Comparison of ENCODE assay signal across 18 mouse cellular contexts in the genomic region with DNA sequence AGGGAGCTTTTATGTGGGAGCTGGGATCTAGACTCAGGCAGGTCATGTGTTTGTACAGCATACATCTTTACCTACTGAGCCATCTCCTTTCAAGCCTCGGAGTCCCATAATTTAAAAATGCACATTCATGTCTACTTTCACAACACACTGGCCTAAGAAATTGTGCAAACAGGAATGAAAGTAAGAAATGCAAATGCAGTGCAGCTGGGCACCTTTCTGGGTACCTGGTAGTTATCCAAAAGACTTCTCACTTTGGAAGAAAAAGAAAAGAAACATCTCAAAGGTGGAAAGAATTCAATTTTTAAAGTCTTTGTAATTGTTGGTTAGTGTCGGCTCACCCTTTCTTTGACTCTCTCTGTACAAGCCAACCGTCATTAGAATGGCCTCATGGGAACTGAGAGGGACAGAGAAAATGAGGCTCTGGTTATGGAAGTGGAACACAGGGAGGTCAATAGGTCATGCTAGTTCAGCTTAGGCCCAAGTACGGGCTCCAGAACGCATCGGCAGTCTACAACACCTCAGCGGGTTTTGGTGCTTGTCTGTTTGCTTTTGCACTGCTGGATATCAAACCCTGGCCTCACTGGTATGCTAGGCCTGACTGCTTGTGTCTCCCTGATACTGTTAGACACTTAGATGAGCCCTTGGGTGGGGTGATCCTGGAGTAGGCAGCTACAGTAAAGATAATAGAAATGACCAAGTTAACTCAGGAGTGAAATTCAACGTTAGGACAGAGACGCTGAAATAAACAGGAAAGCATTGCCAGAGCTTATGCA. TPM values are rescaled to one million over a fixed set of nuclear protein-coding genes. Genes with fewer than 3 reads are reported as not detected.
DNase-seq lines count a peak whose midpoint lies in the region; ATAC-seq and TF ChIP-seq lines count a peak whose summit lies in the region.
"Had no signal": no experiment of that assay in that cellular context is flagged by ENCODE, and none has a peak within 500 bp of the region (broad histone marks: within the 10 kb centered on the region; RNA-seq: fewer than 3 reads in every experiment).

No protein-coding gene starts in this region.

- TF ChIP-seq POLR2A in bone marrow, adult 2 months (IDR thresholded peaks at IDR 0.05; ENCODE audit: borderline replicate concordance, control insufficient read depth, low read depth, low read length): no peak

- no peak overlapping the region; the same call in 1 of the 2 replicates for H3K9ac ChIP-seq in liver, embryonic 11.5 days (ENCODE audit: low read depth, low read length)
- H3K9ac ChIP-seq: forebrain, embryonic 15.5 days; heart, embryonic 15.5 days; midbrain, embryonic 12.5 days had no signal

- peak; percentile 24 for DNase-seq in c-Kit-positive CD71-positive TER-119-negative erythroid progenitor cells, embryonic 14.5 days (ENCODE audit: low read depth)
- DNase-seq in liver, embryonic 11.5 days (ENCODE audit: low spot score): no peak
- DNase-seq in cerebellum, adult 18-20 months: no peak
- no peak for DNase-seq in kidney, postnatal 4 days
- DNase-seq in heart, adult 8-10 months (ENCODE audit: low spot score): no peak
- DNase-seq: cerebellum, adult 9-10 months; heart, adult 11 months; kidney, adult 9 months; lung, adult 18-20 months; lung, postnatal 36 days; thymus, postnatal 14 days had no signal

- no peaks in the 10 kb centered on the region for H3K27me3 ChIP-seq in liver, embryonic 11.5 days (replicated peaks; ENCODE audit: control insufficient read depth, insufficient read depth, low read length)
- H3K27me3 ChIP-seq: forebrain, embryonic 15.5 days; heart, embryonic 15.5 days; midbrain, embryonic 12.5 days had no signal

- H3K36me3 ChIP-seq in liver, embryonic 11.5 days (ENCODE audit: control insufficient read depth, insufficient read depth, low read length): no peaks in the 10 kb centered on the region
- H3K36me3 ChIP-seq: forebrain, embryonic 15.5 days; heart, embryonic 15.5 days; hindbrain, embryonic 10.5 days; midbrain, embryonic 12.5 days had no signal

- WGBS in bone marrow, adult 2 months: 41% methylated on average over 9 of the region's 9 CpGs
- 67% methylated on average over 9 of the region's 9 CpGs for WGBS in liver, embryonic 11.5 days

- peaks cover 5% of the 10 kb centered on the region for H3K4me1 ChIP-seq in bone marrow, adult 2 months (ENCODE audit: control insufficient read depth, insufficient read depth, low read length)
- peaks cover 12% of the 10 kb centered on the region for H3K4me1 ChIP-seq in liver, embryonic 11.5 days (replicated peaks; ENCODE audit: control insufficient read depth, insufficient read depth, low read length)

- TF ChIP-seq CTCF in bone marrow, adult 2 months (IDR thresholded peaks at IDR 0.05; ENCODE audit: control insufficient read depth, insufficient read depth, low read length): no peak

- H3K4me3 ChIP-seq in bone marrow, adult 2 months (replicated peaks; ENCODE audit: control insufficient read depth, low read depth, low read length): no peak overlapping the region
- H3K4me3 ChIP-seq in liver, embryonic 11.5 days (ENCODE audit: low read depth, low read length): no peak overlapping the region
- H3K4me3 ChIP-seq: forebrain, embryonic 15.5 days; heart, embryonic 15.5 days; hindbrain, embryonic 10.5 days; midbrain, embryonic 12.5 days had no signal

- H3K9me3 ChIP-seq in liver, embryonic 11.5 days (ENCODE audit: control insufficient read depth, low read length): no peaks in the 10 kb centered on the region
- H3K9me3 ChIP-seq: forebrain, embryonic 15.5 days; heart, embryonic 15.5 days; hindbrain, embryonic 10.5 days; midbrain, embryonic 12.5 days had no signal

- peak overlapping the region; percentile 77 for H3K27ac ChIP-seq in bone marrow, adult 2 months (ENCODE audit: control insufficient read depth, insufficient read depth, low read depth, low read length, poor library complexity)
- peak overlapping the region; percentile 68 for H3K27ac ChIP-seq in liver, embryonic 11.5 days (ENCODE audit: low read depth, low read length)
- H3K27ac ChIP-seq: forebrain, embryonic 15.5 days; heart, embryonic 15.5 days; hindbrain, embryonic 10.5 days; midbrain, embryonic 12.5 days had no signal

- peak; percentile 95 for ATAC-seq in liver, embryonic 11.5 days (replicated peaks; ENCODE audit: low FRiP score)
- ATAC-seq in megakaryocyte progenitor cell, adult 5-6 weeks (replicated peaks; ENCODE audit: poor library complexity): peak; percentile 82
- ATAC-seq: CD4-positive, CD25-positive, alpha-beta regulatory T cell, adult 4 months; forebrain, embryonic 15.5 days had no signal

- H3K4me2 ChIP-seq in liver, embryonic 11.5 days: no peak overlapping the region
- H3K4me2 ChIP-seq: forebrain, embryonic 15.5 days; heart, embryonic 15.5 days; midbrain, embryonic 12.5 days had no signal

RNA-seq across cellular contexts. Expression of gene Trp53inp1, which starts 28.0 kb away (rescaled TPM):
- polyA plus RNA-seq in bone marrow, adult 2 months (2011; ENCODE audit: insufficient read depth, insufficient read length, low replicate concordance, missing spikeins): 8.2 and 24.3 TPM in 2 replicates
- polyA plus RNA-seq in liver, embryonic 11.5 days (2014; fragmentation: Nextera tagmentation; extraction: Ambion mirVana): 4.6 and 5.1 TPM in 2 replicates
- 5.6 and 8.2 TPM in 2 replicates for total RNA-seq in megakaryocyte progenitor cell, adult 5-6 weeks (2015)
- total RNA-seq in megakaryocyte progenitor cell, adult 5-6 weeks (2017): 5.1 and 6.5 TPM in 2 replicates
- 10 to 100 TPM in 2 of 4 experiments, 1 to 10 TPM in 2; 9.6 to 11.8 (median 10.5) TPM for total RNA-seq in heart, adult 8-10 months (2022)
